Mouse (Mus musculus): ENCODE measurements around the gene Dnah8.

GRCm38 (mm10) chr17:30609980-30610307 is 14.2 kb upstream of the Dnah8 start:
- TF ChIP-seq POLR2A (IDR thresholded peaks at IDR 0.05; ENCODE audit: extremely low read depth, insufficient read depth, low read length) = no peak
- TF ChIP-seq CTCF (IDR thresholded peaks at IDR 0.05; ENCODE audit: extremely low read depth, insufficient read depth, low read length) = no peak
